Mouse (Mus musculus) kidney, adult 18-20 months (tissue): Measurements from ENCODE around the gene Snx32.

Source experiments
- DNase-seq: peaks from one replicate; pipeline ENCODE4 v3.0.0; 2021

Snx32 gene

GRCm38 (mm10) chr19:5510031-5511026 is at the start of gene Snx32:
Snx32 (minus strand) TSS chr19:5510538.
- DNase-seq, result peak; percentile 96

GRCm38 (mm10) chr19:5559631-5560456 is 49.5 kb upstream of the Snx32 start:
- DNase-seq, result no peak

- peak; percentile 69 for DNase-seq
Measured at GRCm38 (mm10) chr19:5559229-5559628, 48.9 kb upstream of the Snx32 start.

- DNase-seq, result no peak
Measured at GRCm38 (mm10) chr19:5558770-5559169, 48.4 kb upstream of the Snx32 start.

- peak; percentile 47 for DNase-seq
Measured at GRCm38 (mm10) chr19:5558169-5558568, 47.8 kb upstream of the Snx32 start.

- peak; percentile 77 for DNase-seq
Measured at GRCm38 (mm10) chr19:5554212-5554611, 43.9 kb upstream of the Snx32 start.

- DNase-seq, result no peak
Measured at GRCm38 (mm10) chr19:5553802-5554201, 43.5 kb upstream of the Snx32 start.

GRCm38 (mm10) chr19:5547471-5548056 is 37.2 kb upstream of the Snx32 start:
- DNase-seq, result no peak

- no peak for DNase-seq
Measured at GRCm38 (mm10) chr19:5544031-5544430, 33.7 kb upstream of the Snx32 start.

- DNase-seq, result no peak
Measured at GRCm38 (mm10) chr19:5543362-5543761, 33.0 kb upstream of the Snx32 start.

- no peak for DNase-seq
Measured at GRCm38 (mm10) chr19:5538786-5539185, 28.4 kb upstream of the Snx32 start.

GRCm38 (mm10) chr19:5532520-5532919 is 22.2 kb upstream of the Snx32 start:
- DNase-seq, result no peak

GRCm38 (mm10) chr19:5530138-5530524 is 19.8 kb upstream of the Snx32 start:
- peak; percentile 34 for DNase-seq

GRCm38 (mm10) chr19:5529325-5530137 is 19.2 kb upstream of the Snx32 start:
- peak; percentile 99 for DNase-seq

- DNase-seq, result no peak
Measured at GRCm38 (mm10) chr19:5525204-5525603, 14.9 kb upstream of the Snx32 start.

- DNase-seq, result no peak
Measured at GRCm38 (mm10) chr19:5518721-5519120, 8.4 kb upstream of the Snx32 start.

GRCm38 (mm10) chr19:5516906-5517505 is 6.7 kb upstream of the Snx32 start:
- DNase-seq, result no peak

GRCm38 (mm10) chr19:5515840-5516777 is 5.8 kb upstream of the Snx32 start:
- no peak for DNase-seq

- DNase-seq, result no peak
Measured at GRCm38 (mm10) chr19:5513005-5513349, 2.6 kb upstream of the Snx32 start.

GRCm38 (mm10) chr19:5512091-5513004 is 2.0 kb upstream of the Snx32 start:
- no peak for DNase-seq
